Mouse (Mus musculus): ENCODE data around the gene H2afy. TPM values are rescaled to one million over a fixed set of nuclear protein-coding genes. Genes with fewer than 3 reads are reported as not detected.

The H2afy gene
- polyA plus RNA-seq, 1 experiment from 2014 or later: 361 TPM

GRCm38 (mm10) chr13:56135231-56136052 is 719 bp downstream of the H2afy start:
- DNase-seq (ENCODE audit: low spot score) (peak; percentile 92), ATAC-seq (replicated peaks; ENCODE audit: low FRiP score, low TSS enrichment, low read depth) (peak; percentile 80)
- H3K27ac ChIP-seq (ENCODE audit: low read depth): peak overlapping the region; percentile 81
- H3K9ac ChIP-seq (ENCODE audit: low read length): peak overlapping the region; percentile 99
- 1% methylated on average over 72 of the region's 89 CpGs for WGBS
- H3K4me1 ChIP-seq (replicated peaks; ENCODE audit: control insufficient read depth, insufficient read depth, low read length): peaks cover 22% of the 10 kb centered on the region
- no peaks in the 10 kb centered on the region for H3K9me3 ChIP-seq (ENCODE audit: control insufficient read depth, low read length)
- H3K27me3 ChIP-seq (replicated peaks; ENCODE audit: control insufficient read depth, insufficient read depth, low read length): no peaks in the 10 kb centered on the region
- H3K36me3 ChIP-seq (ENCODE audit: control insufficient read depth, insufficient read depth, low read length): peaks cover 4% of the 10 kb centered on the region; the same call in 1 of the 2 replicates
- peak overlapping the region; percentile 94 for H3K4me3 ChIP-seq (ENCODE audit: low read depth, low read length)
- peak overlapping the region; percentile 82 for H3K4me2 ChIP-seq (ENCODE audit: low read length)

GRCm38 (mm10) chr13:56134631-56135181 is 1.5 kb downstream of the H2afy start:
- peak overlapping the region; percentile 99 for H3K9ac ChIP-seq (ENCODE audit: low read length)

GRCm38 (mm10) chr13:56134031-56134430 is 2.1 kb downstream of the H2afy start:
- H3K9ac ChIP-seq (ENCODE audit: low read length): peak overlapping the region; percentile 99
- H3K4me1 ChIP-seq (replicated peaks; ENCODE audit: control insufficient read depth, insufficient read depth, low read length): peaks cover 22% of the 10 kb centered on the region
- ATAC-seq (replicated peaks; ENCODE audit: low FRiP score, low TSS enrichment, low read depth) (no peak), DNase-seq (ENCODE audit: low spot score) (no peak)
- H3K4me2 ChIP-seq (ENCODE audit: low read length): peak overlapping the region; percentile 82
- H3K4me3 ChIP-seq (ENCODE audit: low read depth, low read length): peak overlapping the region; percentile 94
- H3K27ac ChIP-seq (ENCODE audit: low read depth): no peak overlapping the region
- H3K9me3 ChIP-seq (ENCODE audit: control insufficient read depth, low read length): no peaks in the 10 kb centered on the region
- peaks cover 11% of the 10 kb centered on the region; the same call in 1 of the 2 replicates for H3K36me3 ChIP-seq (ENCODE audit: control insufficient read depth, insufficient read depth, low read length)
- WGBS: 57% methylated on average over 5 of the region's 5 CpGs
- no peaks in the 10 kb centered on the region for H3K27me3 ChIP-seq (replicated peaks; ENCODE audit: control insufficient read depth, insufficient read depth, low read length)

More at GRCm38 (mm10) chr13:56134631-56135181, 1.5 kb downstream of the H2afy start:
- peak; percentile 82 for DNase-seq (ENCODE audit: low spot score)
- Histone ChIP-seq H3K27ac (ENCODE audit: low read depth) (peak overlapping the region; percentile 81), H3K4me3 (ENCODE audit: low read depth, low read length) (peak overlapping the region; percentile 94), H3K9me3 (ENCODE audit: control insufficient read depth, low read length) (no peaks in the 10 kb centered on the region), H3K4me1 (replicated peaks; ENCODE audit: control insufficient read depth, insufficient read depth, low read length) (peaks cover 22% of the 10 kb centered on the region), H3K36me3 (ENCODE audit: control insufficient read depth, insufficient read depth, low read length) (peaks cover 11% of the 10 kb centered on the region; the same call in 1 of the 2 replicates), H3K27me3 (replicated peaks; ENCODE audit: control insufficient read depth, insufficient read depth, low read length) (no peaks in the 10 kb centered on the region), H3K4me2 (ENCODE audit: low read length) (peak overlapping the region; percentile 82)
- peak; percentile 44 for ATAC-seq (replicated peaks; ENCODE audit: low FRiP score, low TSS enrichment, low read depth)
- WGBS: 1% methylated on average over 46 of the region's 50 CpGs

GRCm38 (mm10) chr13:56132941-56133340 is 3.2 kb downstream of the H2afy start:
- Histone ChIP-seq H3K27ac (ENCODE audit: low read depth) (no peak overlapping the region), H3K9me3 (ENCODE audit: control insufficient read depth, low read length) (no peaks in the 10 kb centered on the region), H3K4me2 (ENCODE audit: low read length) (peak overlapping the region; percentile 23), H3K9ac (ENCODE audit: low read length) (no peak overlapping the region), H3K36me3 (ENCODE audit: control insufficient read depth, insufficient read depth, low read length) (peaks cover 17% of the 10 kb centered on the region), H3K4me3 (ENCODE audit: low read depth, low read length) (no peak overlapping the region), H3K4me1 (replicated peaks; ENCODE audit: control insufficient read depth, insufficient read depth, low read length) (peaks cover 22% of the 10 kb centered on the region), H3K27me3 (replicated peaks; ENCODE audit: control insufficient read depth, insufficient read depth, low read length) (no peaks in the 10 kb centered on the region)
- no peak for DNase-seq (ENCODE audit: low spot score)
- 76% methylated on average over 7 of the region's 7 CpGs for WGBS
- no peak for ATAC-seq (replicated peaks; ENCODE audit: low FRiP score, low TSS enrichment, low read depth)

GRCm38 (mm10) chr13:56132326-56132936 is 3.7 kb downstream of the H2afy start:
- 78% methylated on average over 11 of the region's 11 CpGs for WGBS
- H3K4me3 ChIP-seq (ENCODE audit: low read depth, low read length): no peak overlapping the region
- no peak overlapping the region for H3K27ac ChIP-seq (ENCODE audit: low read depth)
- no peaks in the 10 kb centered on the region for H3K9me3 ChIP-seq (ENCODE audit: control insufficient read depth, low read length)
- H3K27me3 ChIP-seq (replicated peaks; ENCODE audit: control insufficient read depth, insufficient read depth, low read length): no peaks in the 10 kb centered on the region
- DNase-seq (ENCODE audit: low spot score) (no peak), ATAC-seq (replicated peaks; ENCODE audit: low FRiP score, low TSS enrichment, low read depth) (no peak)
- no peak overlapping the region for H3K9ac ChIP-seq (ENCODE audit: low read length)
- H3K36me3 ChIP-seq (ENCODE audit: control insufficient read depth, insufficient read depth, low read length): peaks cover 22% of the 10 kb centered on the region
- H3K4me1 ChIP-seq (replicated peaks; ENCODE audit: control insufficient read depth, insufficient read depth, low read length): peaks cover 22% of the 10 kb centered on the region
- peak overlapping the region; percentile 23; the same call in 1 of the 2 replicates for H3K4me2 ChIP-seq (ENCODE audit: low read length)

GRCm38 (mm10) chr13:56130544-56130943 is 5.6 kb downstream of the H2afy start:
- 69% methylated on average over 8 of the region's 8 CpGs for WGBS
- peaks cover 41% of the 10 kb centered on the region for H3K36me3 ChIP-seq (ENCODE audit: control insufficient read depth, insufficient read depth, low read length)

GRCm38 (mm10) chr13:56129578-56129977 is 6.6 kb downstream of the H2afy start:
- peaks cover 18% of the 10 kb centered on the region for H3K4me1 ChIP-seq (replicated peaks; ENCODE audit: control insufficient read depth, insufficient read depth, low read length)
- H3K27me3 ChIP-seq (replicated peaks; ENCODE audit: control insufficient read depth, insufficient read depth, low read length): no peaks in the 10 kb centered on the region
- no peak overlapping the region for H3K27ac ChIP-seq (ENCODE audit: low read depth)
- H3K36me3 ChIP-seq (ENCODE audit: control insufficient read depth, insufficient read depth, low read length): peaks cover 51% of the 10 kb centered on the region
- no peak for ATAC-seq (replicated peaks; ENCODE audit: low FRiP score, low TSS enrichment, low read depth)
- no peak overlapping the region for H3K4me2 ChIP-seq (ENCODE audit: low read length)
- no peak overlapping the region for H3K4me3 ChIP-seq (ENCODE audit: low read depth, low read length)
- no peak for DNase-seq (ENCODE audit: low spot score)
- H3K9me3 ChIP-seq (ENCODE audit: control insufficient read depth, low read length): no peaks in the 10 kb centered on the region
- WGBS: 94% methylated on average over 3 of the region's 3 CpGs
- no peak overlapping the region for H3K9ac ChIP-seq (ENCODE audit: low read length)

More at GRCm38 (mm10) chr13:56130544-56130943, 5.6 kb downstream of the H2afy start:
- ATAC-seq (replicated peaks; ENCODE audit: low FRiP score, low TSS enrichment, low read depth): no peak
- no peak overlapping the region for H3K27ac ChIP-seq (ENCODE audit: low read depth)
- no peak overlapping the region for H3K9ac ChIP-seq (ENCODE audit: low read length)
- H3K9me3 ChIP-seq (ENCODE audit: control insufficient read depth, low read length): no peaks in the 10 kb centered on the region
- DNase-seq (ENCODE audit: low spot score): no peak
- H3K4me3 ChIP-seq (ENCODE audit: low read depth, low read length): no peak overlapping the region
- H3K4me1 ChIP-seq (replicated peaks; ENCODE audit: control insufficient read depth, insufficient read depth, low read length): peaks cover 18% of the 10 kb centered on the region
- H3K4me2 ChIP-seq (ENCODE audit: low read length): no peak overlapping the region
- no peaks in the 10 kb centered on the region for H3K27me3 ChIP-seq (replicated peaks; ENCODE audit: control insufficient read depth, insufficient read depth, low read length)

- Histone ChIP-seq H3K4me1 (replicated peaks; ENCODE audit: control insufficient read depth, insufficient read depth, low read length) (peaks cover 15% of the 10 kb centered on the region), H3K4me3 (ENCODE audit: low read depth, low read length) (no peak overlapping the region), H3K9ac (ENCODE audit: low read length) (no peak overlapping the region), H3K4me2 (ENCODE audit: low read length) (no peak overlapping the region), H3K27ac (ENCODE audit: low read depth) (no peak overlapping the region), H3K36me3 (ENCODE audit: control insufficient read depth, insufficient read depth, low read length) (peaks cover 57% of the 10 kb centered on the region), H3K9me3 (ENCODE audit: control insufficient read depth, low read length) (no peaks in the 10 kb centered on the region), H3K27me3 (replicated peaks; ENCODE audit: control insufficient read depth, insufficient read depth, low read length) (no peaks in the 10 kb centered on the region)
- WGBS: 77% methylated on average over 4 of the region's 4 CpGs
- ATAC-seq (replicated peaks; ENCODE audit: low FRiP score, low TSS enrichment, low read depth) (no peak), DNase-seq (ENCODE audit: low spot score) (no peak)
These were observed 7.1 kb downstream of the H2afy start for GRCm38 (mm10) chr13:56129014-56129413.

Measured in intestine, embryonic 14.5 days (tissue).